8 mouse cellular contexts compared by ENCODE assay signal in genomic region chr1:153424770-153425584, GRCm38 (mm10). TPM values are rescaled to one million over a fixed set of nuclear protein-coding genes. Genes with fewer than 3 reads are reported as not detected.
DNase-seq lines count a peak whose midpoint lies in the region; ATAC-seq and TF ChIP-seq lines count a peak whose summit lies in the region.

Gene Shcbp1l, plus strand, starts transcription at chr1:153425162.

- TF ChIP-seq POLR2A in CH12.LX (IDR thresholded peaks at IDR 0.05; ENCODE audit: low read depth, low read length), result peak; percentile 47; the same call in 1 of the 2 replicates
- TF ChIP-seq POLR2A in testis, adult 2 months (IDR thresholded peaks at IDR 0.05; ENCODE audit: control insufficient read depth, low read depth, low read length), result peak; percentile 93

- H3K4me1 ChIP-seq in CH12.LX (ENCODE audit: control insufficient read depth in 1 of 2, insufficient read depth in 2 of 2), result peaks cover 5 to 12% of the 10 kb centered on the region in 2 experiments; a peak in 3 of 4 replicates
- H3K4me1 ChIP-seq in forebrain, embryonic 13.5 days, result peaks cover 4% of the 10 kb centered on the region
- no peaks in the 10 kb centered on the region for H3K4me1 ChIP-seq in heart, postnatal 0 days (ENCODE audit: control insufficient read depth, insufficient read depth)
- peaks cover 22% of the 10 kb centered on the region for H3K4me1 ChIP-seq in liver, embryonic 15.5 days (replicated peaks)
- peaks cover 15% of the 10 kb centered on the region; the same call in 1 of the 2 replicates for H3K4me1 ChIP-seq in neural tube, embryonic 13.5 days (replicated peaks)
- peaks cover 14% of the 10 kb centered on the region for H3K4me1 ChIP-seq in testis, adult 2 months (ENCODE audit: control insufficient read depth, insufficient read depth, low read length)

- dilution Hi-C loops in CH12.LX (cut with MboI; ENCODE audit: extremely low pct_ligation_motif_present, extremely low pct_unique_long_range_greater_than_20kb, low sequenced_read_pairs), result no loop called here

- no peak for TF ChIP-seq RAD21 in CH12.LX (IDR thresholded peaks at IDR 0.05; ENCODE audit: low read depth, low read length)

- H3K4me2 ChIP-seq in CH12.LX (ENCODE audit: insufficient read depth, low read depth, poor library complexity, severe bottlenecking), result peak within 1 kb of the TSS; percentile 72
- H3K4me2 ChIP-seq in forebrain, embryonic 13.5 days, result peak within 1 kb of the TSS; percentile 96
- H3K4me2 ChIP-seq in heart, postnatal 0 days (ENCODE audit: low read depth, low read length), result peak within 1 kb of the TSS; percentile 67
- H3K4me2 ChIP-seq in liver, embryonic 15.5 days, result peak within 1 kb of the TSS; percentile 99
- peak within 1 kb of the TSS; percentile 94 for H3K4me2 ChIP-seq in neural tube, embryonic 13.5 days

- H3K9ac ChIP-seq in CH12.LX (ENCODE audit: insufficient read depth, low read depth), result no peak within 1 kb of the TSS
- H3K9ac ChIP-seq in forebrain, embryonic 13.5 days, result peak within 1 kb of the TSS; percentile 64
- no peak within 1 kb of the TSS for H3K9ac ChIP-seq in heart, postnatal 0 days (replicated peaks; ENCODE audit: low read depth, low read length)
- H3K9ac ChIP-seq in liver, embryonic 15.5 days, result peak within 1 kb of the TSS; percentile 66
- peak within 1 kb of the TSS; percentile 65 for H3K9ac ChIP-seq in neural tube, embryonic 13.5 days

- ATAC-seq in cerebellum, adult (ENCODE audit: insufficient number of reproducible peaks, low FRiP score, low TSS enrichment), result peak; percentile 87
- peak; percentile 93 for ATAC-seq in forebrain, embryonic 13.5 days
- peak; percentile 81 for ATAC-seq in heart, postnatal 0 days (ENCODE audit: insufficient read depth, low read depth)
- ATAC-seq in liver, embryonic 15.5 days (ENCODE audit: insufficient read depth), result peak; percentile 86
- ATAC-seq in neural tube, embryonic 13.5 days (ENCODE audit: low read depth), result peak; percentile 89

- no peak for TF ChIP-seq CTCF in CH12.LX (conservative IDR thresholded peaks at IDR 0.05 in 1 of 2, IDR thresholded peaks at IDR 0.05 in 1 of 2; ENCODE audit: low read depth in 2 of 2, low read length in 2 of 2)
- no peak for TF ChIP-seq CTCF in heart, postnatal 0 days (IDR thresholded peaks at IDR 0.05; ENCODE audit: low read depth)
- no peak for TF ChIP-seq CTCF in testis, adult 2 months (IDR thresholded peaks at IDR 0.05; ENCODE audit: control insufficient read depth, insufficient read depth, insufficient replicate concordance, low read depth, low read length)

- H3K4me3 ChIP-seq in CH12.LX (replicated peaks in 1 of 3; ENCODE audit: low read depth in 2 of 3, low read length in 2 of 3, poor library complexity in 1 of 3), result peak within 1 kb of the TSS in 2 of 3 experiments; percentile 32 to 60
- peak within 1 kb of the TSS; percentile 56 for H3K4me3 ChIP-seq in forebrain, embryonic 13.5 days
- H3K4me3 ChIP-seq in heart, postnatal 0 days (ENCODE audit: low read depth, low read length), result peak within 1 kb of the TSS; percentile 40
- peak within 1 kb of the TSS; percentile 64 for H3K4me3 ChIP-seq in liver, embryonic 15.5 days (replicated peaks)
- peak within 1 kb of the TSS; percentile 53 for H3K4me3 ChIP-seq in neural tube, embryonic 13.5 days
- H3K4me3 ChIP-seq in testis, adult 2 months (ENCODE audit: control insufficient read depth, low read depth, low read length), result peak within 1 kb of the TSS; percentile 88

- in situ Hi-C loops in CH12.LX (cut with MboI; ENCODE audit: low pct_ligation_motif_present, low pct_unique_long_range_greater_than_20kb, low sequenced_read_pairs), result no loop called here

- no peak for TF ChIP-seq EP300 in CH12.LX (IDR thresholded peaks at IDR 0.05; ENCODE audit: low read length)
- no peak for TF ChIP-seq EP300 in heart, postnatal 0 days (IDR thresholded peaks at IDR 0.05; ENCODE audit: low read depth)

- no peak within 1 kb of the TSS for H3K27ac ChIP-seq in CH12.LX (ENCODE audit: insufficient read depth, low read depth)
- no peak within 1 kb of the TSS for H3K27ac ChIP-seq in forebrain, embryonic 13.5 days
- H3K27ac ChIP-seq in heart, postnatal 0 days (ENCODE audit: low read depth), result no peak within 1 kb of the TSS
- H3K27ac ChIP-seq in liver, embryonic 15.5 days (replicated peaks), result peak within 1 kb of the TSS; percentile 93
- no peak within 1 kb of the TSS for H3K27ac ChIP-seq in neural tube, embryonic 13.5 days (replicated peaks)
- H3K27ac ChIP-seq in testis, adult 2 months (ENCODE audit: control insufficient read depth, insufficient read depth, low read depth, low read length), result peak within 1 kb of the TSS; percentile 78

- H3K79me2 ChIP-seq in CH12.LX (replicated peaks; ENCODE audit: control insufficient read depth, extremely low read depth, insufficient read depth, poor library complexity, severe bottlenecking), result no peaks in the 10 kb centered on the region

- no peaks in the 10 kb centered on the region for H3K27me3 ChIP-seq in CH12.LX (replicated peaks)
- H3K27me3 ChIP-seq in forebrain, embryonic 13.5 days, result peaks cover 17% of the 10 kb centered on the region
- 0 out of 2 replicates have a peak, but pooled peaks cover 3% of the 10 kb centered on the region for H3K27me3 ChIP-seq in heart, postnatal 0 days (ENCODE audit: control insufficient read depth, insufficient read depth, low read length)
- H3K27me3 ChIP-seq in liver, embryonic 15.5 days, result peaks cover 22% of the 10 kb centered on the region
- H3K27me3 ChIP-seq in neural tube, embryonic 13.5 days, result peaks cover 12% of the 10 kb centered on the region
- H3K27me3 ChIP-seq in testis, adult 2 months (ENCODE audit: control insufficient read depth, insufficient read depth, low read length), result no peaks in the 10 kb centered on the region

- H3K9me3 ChIP-seq in CH12.LX (replicated peaks; ENCODE audit: low read length), result no peaks in the 10 kb centered on the region
- no peaks in the 10 kb centered on the region for H3K9me3 ChIP-seq in forebrain, embryonic 13.5 days (replicated peaks)
- no peaks in the 10 kb centered on the region for H3K9me3 ChIP-seq in heart, postnatal 0 days (replicated peaks; ENCODE audit: control insufficient read depth, low read length)
- H3K9me3 ChIP-seq in liver, embryonic 15.5 days (replicated peaks), result no peaks in the 10 kb centered on the region
- H3K9me3 ChIP-seq in neural tube, embryonic 13.5 days, result no peaks in the 10 kb centered on the region

- 2% methylated on average over 60 of the region's 60 CpGs for WGBS in forebrain, embryonic 13.5 days
- WGBS in heart, postnatal 0 days, result 5% methylated on average over 54 of the region's 60 CpGs
- 2% methylated on average over 60 of the region's 60 CpGs for WGBS in liver, embryonic 15.5 days (ENCODE audit: insufficient replicate concordance)
- WGBS in neural tube, embryonic 13.5 days, result 2% methylated on average over 60 of the region's 60 CpGs

- no peaks in the 10 kb centered on the region for H3K36me3 ChIP-seq in CH12.LX (replicated peaks in 1 of 2; ENCODE audit: control insufficient read depth in 1 of 2, insufficient read depth in 1 of 2, low read length in 1 of 2)
- no peaks in the 10 kb centered on the region for H3K36me3 ChIP-seq in forebrain, embryonic 13.5 days (ENCODE audit: poor library complexity, severe bottlenecking)
- H3K36me3 ChIP-seq in heart, postnatal 0 days (replicated peaks; ENCODE audit: control insufficient read depth, insufficient read depth, low read length), result no peaks in the 10 kb centered on the region
- no peaks in the 10 kb centered on the region for H3K36me3 ChIP-seq in liver, embryonic 15.5 days (replicated peaks)
- no peaks in the 10 kb centered on the region for H3K36me3 ChIP-seq in neural tube, embryonic 13.5 days
- H3K36me3 ChIP-seq in testis, adult 2 months (ENCODE audit: control insufficient read depth, insufficient read depth, low read length), result no peaks in the 10 kb centered on the region; the same call in 1 of the 2 replicates

- DNase-seq in CH12.LX (ENCODE audit: extremely low read depth), result no peak
- peak; percentile 43 for DNase-seq in heart, postnatal 0 days (ENCODE audit: low spot score)
- DNase-seq in kidney, postnatal 4 days, result peak; percentile 70 to 83

TF ChIP-seq in CH12.LX, 34 proteins besides CTCF, POLR2A, EP300 and RAD21:
- TF ChIP-seq MXI1 (IDR thresholded peaks at IDR 0.05; ENCODE audit: low read depth, low read length), result peak; percentile 15; the same call in 1 of the 2 replicates
- TF ChIP-seq ETS1 (conservative IDR thresholded peaks at IDR 0.05; ENCODE audit: low read depth, low read length), result no peak
- TF ChIP-seq ELF1 (IDR thresholded peaks at IDR 0.05; ENCODE audit: low read depth, low read length), result no peak
- no peak for TF ChIP-seq IRF4 (IDR thresholded peaks at IDR 0.05; ENCODE audit: low read depth, low read length)
- TF ChIP-seq ZKSCAN1 (IDR thresholded peaks at IDR 0.05; ENCODE audit: borderline replicate concordance, low read depth, low read length), result no peak
- no peak for TF ChIP-seq TBP (conservative IDR thresholded peaks at IDR 0.05; ENCODE audit: low read depth, low read length)
- TF ChIP-seq MAX (IDR thresholded peaks at IDR 0.05; ENCODE audit: low read length), result peak; percentile 55
- TF ChIP-seq NRF1 (IDR thresholded peaks at IDR 0.05; ENCODE audit: low read depth, low read length), result peak; percentile 47; the same call in 1 of the 2 replicates
- TF ChIP-seq BHLHE40 (IDR thresholded peaks at IDR 0.05; ENCODE audit: low read depth, low read length), result no peak
TF ChIP-seq in CH12.LX: peak in this region for 3.

RNA-seq across cellular contexts. Expression of gene Shcbp1l, which starts in this region (rescaled TPM):
- total RNA-seq in CH12.LX (2012; rRNA removed) (0.46 and 0.59 TPM in 2 replicates), CH12.LX (2014; rRNA removed) (not detected in 2 replicates)
- polyA plus RNA-seq in CH12.LX (2012; ENCODE audit: insufficient read length, low read depth), result 0.93 and 1.6 TPM in 2 replicates
- 0.14 and 0.21 TPM in 2 replicates for polyA plus RNA-seq in forebrain, embryonic 13.5 days (2015; fragmentation: Nextera tagmentation; extraction: Ambion mirVana)
- total RNA-seq in heart, postnatal 0 days (2014; rRNA removed; ENCODE audit: low replicate concordance), result not detected in 2 replicates
- polyA plus RNA-seq in heart, postnatal 0 days (2015; fragmentation: Nextera tagmentation; extraction: Ambion mirVana), result 0.07 TPM in 1 of 2 replicates, not detected in the other
- polyA plus RNA-seq in liver, embryonic 15.5 days (2015; fragmentation: Nextera tagmentation; extraction: Ambion mirVana), result 0.13 and 0.28 TPM in 2 replicates
- polyA plus RNA-seq in neural tube, embryonic 13.5 days (2015; fragmentation: Nextera tagmentation; extraction: Ambion mirVana), result 0.15 TPM in 1 of 2 replicates, not detected in the other
- polyA plus RNA-seq in testis, adult 2 months (2012; rRNA removed), result 110 and 111 TPM in 2 replicates

Comparison
In these comparisons a context has a peak if more than half of its experiments do, and no peak if none do; other contexts are left out.
1. RNA of gene Shcbp1l (polyA plus RNA-seq): 110 to 111 TPM in testis, adult 2 months; 0.93 to 1.6 TPM in CH12.LX, 0.15 TPM in neural tube, embryonic 13.5 days, 0.14 to 0.21 TPM in forebrain, embryonic 13.5 days, 0.13 to 0.28 TPM in liver, embryonic 15.5 days and 0.07 TPM in heart, postnatal 0 days; every median in the first group is over 10 times any median in the second.
2. Peak in ATAC-seq, H3K4me3 ChIP-seq, H3K9ac ChIP-seq and H3K4me2 ChIP-seq in forebrain, embryonic 13.5 days; RNA of the gene not detected or under 1 TPM.
3. Peak in DNase-seq, ATAC-seq, H3K4me3 ChIP-seq and H3K4me2 ChIP-seq in heart, postnatal 0 days; RNA of the gene not detected or under 1 TPM.
4. Peak in ATAC-seq, H3K4me3 ChIP-seq, H3K27ac ChIP-seq, H3K9ac ChIP-seq and H3K4me2 ChIP-seq in liver, embryonic 15.5 days; RNA of the gene not detected or under 1 TPM.
5. Peak in ATAC-seq, H3K4me3 ChIP-seq, H3K9ac ChIP-seq and H3K4me2 ChIP-seq in neural tube, embryonic 13.5 days; RNA of the gene not detected or under 1 TPM.
6. Peak in every context shown above with its lines, with median percentiles within 50 percentile points of each other: H3K4me2 ChIP-seq, H3K4me3 ChIP-seq and ATAC-seq.